Mouse (Mus musculus) ES-Bruce4 (cell line): Measurements from ENCODE around the gene Qpct. TPM values are rescaled to one million over a fixed set of nuclear protein-coding genes. Genes with fewer than 3 reads are reported as not detected.

ENCODE experiments used
- H3K27ac ChIP-seq: 2 replicates; pipeline ENCODE4 v1.5.1; 2012; ENCODE audit warnings: low read length, inconsistent platforms; ENCODE audit not compliant: insufficient read depth
- H3K27me3 ChIP-seq: 2 replicates; pipeline ENCODE4 v1.6.1; 2012; ENCODE audit warnings: mild to moderate bottlenecking, low read length, inconsistent platforms; ENCODE audit not compliant: control insufficient read depth, poor library complexity, insufficient read depth, severe bottlenecking
- H3K36me3 ChIP-seq: 2 replicates; pipeline ENCODE4 v1.6.1; 2012; ENCODE audit warnings: inconsistent platforms, mild to moderate bottlenecking, low read length, moderate library complexity; ENCODE audit not compliant: control insufficient read depth, poor library complexity, insufficient read depth, severe bottlenecking
- H3K4me1 ChIP-seq: one replicate; pipeline ENCODE4 v1.8.1; 2011; ENCODE audit warnings: low read length; ENCODE audit not compliant: control insufficient read depth, insufficient read depth
- H3K4me3 ChIP-seq: 2 replicates; pipeline ENCODE4 v1.5.1; 2011; ENCODE audit warnings: low read depth, mild to moderate bottlenecking, low read length
- H3K9ac ChIP-seq: 2 replicates; pipeline ENCODE4 v1.6.1; 2012; ENCODE audit warnings: low read depth, mild to moderate bottlenecking, inconsistent platforms; ENCODE audit not compliant: poor library complexity, severe bottlenecking
- H3K9me3 ChIP-seq: replicated peaks from 2 replicates; pipeline ENCODE4 v1.6.1; 2012; ENCODE audit warnings: mild to moderate bottlenecking, low read length, inconsistent platforms; ENCODE audit not compliant: control insufficient read depth, poor library complexity, insufficient read depth, severe bottlenecking
- CTCF ChIP-seq: IDR thresholded peaks from one replicate; pipeline ENCODE4 v1.8.1; 2011; ENCODE audit warnings: low read depth, low read length
- EP300 ChIP-seq: IDR thresholded peaks from 2 replicates; pipeline ENCODE4 v1.6.1; 2011; ENCODE audit warnings: low read depth, low read length; ENCODE audit not compliant: insufficient read depth
- POLR2A ChIP-seq: IDR thresholded peaks from one replicate; pipeline ENCODE4 v1.8.1; 2011; ENCODE audit warnings: low read length; ENCODE audit not compliant: insufficient read depth
- polyA plus RNA-seq: library from polyadenylated mRNA; stranded (reverse); fragments of >200 nt; gene quantifications from 2 replicates; pipeline ENCODE4 v1.2.4, GENCODE M21; 2011; ENCODE audit warnings: low read depth; ENCODE audit not compliant: missing spikeins, insufficient read depth, insufficient read length

Gene Qpct
- polyA plus RNA-seq, 1 experiment: 3.0 TPM

- H3K27me3 ChIP-seq: no peaks in the 10 kb centered on the region
- H3K4me3 ChIP-seq: no peak overlapping the region
- no peaks in the 10 kb centered on the region for H3K36me3 ChIP-seq
- H3K27ac ChIP-seq: no peak overlapping the region
- H3K9me3 ChIP-seq: peaks cover 6% of the 10 kb centered on the region; the same call in 1 of the 2 replicates
- no peaks in the 10 kb centered on the region for H3K4me1 ChIP-seq
- H3K9ac ChIP-seq: no peak overlapping the region
- no peak for TF ChIP-seq CTCF
- no peak for TF ChIP-seq EP300
- TF ChIP-seq POLR2A: no peak
Observed at GRCm38 (mm10) chr17:79064250-79064649, 12.5 kb downstream of the Qpct start.

GRCm38 (mm10) chr17:79068581-79068980 lies 16.9 kb downstream of the Qpct start:
- no peak for TF ChIP-seq CTCF
- TF ChIP-seq POLR2A: no peak
- no peak for TF ChIP-seq EP300
- no peak overlapping the region for H3K27ac ChIP-seq

GRCm38 (mm10) chr17:79069019-79069418 lies 17.3 kb downstream of the Qpct start:
- Histone ChIP-seq H3K27ac (no peak overlapping the region), H3K27me3 (no peaks in the 10 kb centered on the region), H3K9me3 (no peaks in the 10 kb centered on the region; the same call in 1 of the 2 replicates), H3K9ac (no peak overlapping the region), H3K4me1 (no peaks in the 10 kb centered on the region), H3K36me3 (no peaks in the 10 kb centered on the region), H3K4me3 (no peak overlapping the region)
- TF ChIP-seq EP300 (no peak), POLR2A (no peak), CTCF (no peak)

More at GRCm38 (mm10) chr17:79068581-79068980, 16.9 kb downstream of the Qpct start:
- Histone ChIP-seq H3K36me3 (no peaks in the 10 kb centered on the region), H3K27me3 (no peaks in the 10 kb centered on the region), H3K9me3 (no peaks in the 10 kb centered on the region; the same call in 1 of the 2 replicates), H3K9ac (no peak overlapping the region), H3K4me1 (no peaks in the 10 kb centered on the region), H3K4me3 (no peak overlapping the region)

GRCm38 (mm10) chr17:79069766-79070480 lies 18.2 kb downstream of the Qpct start:
- Histone ChIP-seq H3K4me3 (no peak overlapping the region), H3K9me3 (no peaks in the 10 kb centered on the region), H3K9ac (no peak overlapping the region), H3K27me3 (no peaks in the 10 kb centered on the region), H3K4me1 (no peaks in the 10 kb centered on the region), H3K36me3 (no peaks in the 10 kb centered on the region), H3K27ac (no peak overlapping the region)
- TF ChIP-seq CTCF (no peak), POLR2A (no peak), EP300 (no peak)

DNA sequence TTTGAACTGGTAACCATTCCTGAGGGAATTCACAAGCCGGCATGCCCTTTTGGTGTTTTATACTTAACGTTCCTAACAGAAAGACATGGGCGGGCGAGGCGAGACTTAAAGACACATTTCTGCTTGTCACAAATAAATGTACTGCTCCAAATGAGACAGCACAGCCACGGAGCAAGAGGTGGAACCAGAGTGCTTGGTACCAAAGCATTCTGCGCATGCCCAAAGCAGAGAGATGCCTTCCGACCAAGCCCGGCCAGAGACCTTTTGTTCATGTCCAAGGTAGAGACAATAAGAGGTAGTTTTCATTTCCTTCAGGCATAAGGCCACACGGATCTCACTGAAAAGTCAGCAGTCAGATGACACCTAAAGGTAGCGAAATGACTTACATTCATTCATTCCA lies 20.2 kb downstream of the Qpct start:
- H3K4me3 ChIP-seq: peak overlapping the region; percentile 25; the same call in 1 of the 2 replicates
- H3K36me3 ChIP-seq: no peaks in the 10 kb centered on the region
- no peak overlapping the region for H3K27ac ChIP-seq
- H3K27me3 ChIP-seq: no peaks in the 10 kb centered on the region
- H3K4me1 ChIP-seq: no peaks in the 10 kb centered on the region
- no peak overlapping the region for H3K9ac ChIP-seq
- TF ChIP-seq POLR2A: no peak
- no peak for TF ChIP-seq CTCF
- TF ChIP-seq EP300: no peak
- H3K9me3 ChIP-seq: no peaks in the 10 kb centered on the region

DNA sequence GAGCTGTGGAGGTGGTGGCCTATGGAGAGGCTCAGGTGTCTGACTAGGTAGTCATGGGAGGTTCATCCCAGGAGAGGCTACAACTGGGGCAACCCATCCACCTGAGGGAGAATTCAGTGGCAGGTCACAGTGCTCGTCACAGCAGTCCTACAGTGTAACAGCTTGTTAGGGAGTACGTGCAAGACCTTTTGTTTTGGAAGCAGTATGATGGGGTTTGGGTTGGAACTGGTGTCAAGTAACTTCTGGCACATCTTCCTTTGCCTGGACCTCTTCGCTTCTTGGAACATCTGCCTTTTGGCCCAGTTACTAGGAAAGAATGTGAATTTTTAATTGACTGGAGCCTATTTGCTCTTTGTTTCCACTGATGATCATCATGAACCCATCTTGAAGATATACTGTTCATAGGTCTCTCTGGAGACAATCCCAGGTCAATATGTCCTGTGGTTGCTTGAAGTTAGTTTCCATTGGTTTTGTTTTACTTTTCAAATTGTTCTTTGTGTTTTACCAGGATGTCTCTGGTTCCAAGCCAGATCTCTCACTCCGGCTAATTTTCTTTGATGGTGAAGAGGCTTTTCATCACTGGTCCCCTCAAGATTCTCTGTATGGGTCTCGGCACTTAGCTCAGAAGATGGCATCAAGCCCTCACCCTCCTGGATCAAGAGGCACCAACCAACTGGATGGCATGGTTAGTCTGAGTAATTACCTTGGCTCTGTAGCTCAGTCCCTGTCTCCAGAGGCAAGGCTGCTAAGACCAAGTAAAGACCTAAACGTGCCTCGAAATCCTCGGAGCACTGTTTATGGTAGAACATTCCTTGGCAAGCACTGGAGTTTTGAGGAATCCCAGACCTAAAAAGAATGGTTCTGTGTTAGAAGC lies 25.5 kb downstream of the Qpct start:
- no peak for TF ChIP-seq EP300
- TF ChIP-seq POLR2A: no peak
- Histone ChIP-seq H3K36me3 (no peaks in the 10 kb centered on the region), H3K27me3 (no peaks in the 10 kb centered on the region), H3K27ac (no peak overlapping the region), H3K4me1 (no peaks in the 10 kb centered on the region), H3K4me3 (no peak overlapping the region), H3K9ac (no peak overlapping the region), H3K9me3 (no peaks in the 10 kb centered on the region)
